Mouse (Mus musculus) ovary, postnatal 14 days (tissue): Measurements from ENCODE around the gene Cldn20.

Experiments used
- DNase-seq: peaks from one replicate; pipeline ENCODE4 v3.0.0; 2022; ENCODE audit warnings: low spot score

Gene Cldn20

DNA sequence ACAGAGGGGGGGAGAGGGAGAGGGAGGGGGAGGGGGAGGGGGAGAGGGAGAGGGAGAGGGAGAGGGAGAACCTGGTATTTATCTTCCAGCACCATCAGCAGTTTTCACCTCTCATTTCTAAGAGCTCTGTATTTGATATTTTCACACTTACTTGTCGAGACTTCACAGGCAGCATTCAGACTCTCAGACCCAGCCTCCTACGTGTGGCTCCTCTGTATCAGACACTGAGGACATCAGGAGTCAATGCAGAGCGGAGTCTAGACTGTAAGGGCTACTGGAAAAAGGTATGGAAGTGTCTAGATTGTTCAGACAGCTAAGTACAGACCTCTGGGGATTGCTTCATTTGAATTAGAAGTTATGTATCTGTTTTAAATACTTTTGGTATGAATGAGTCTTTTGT, 2.8 kb upstream of the Cldn20 start:
- DNase-seq: no peak

DNA sequence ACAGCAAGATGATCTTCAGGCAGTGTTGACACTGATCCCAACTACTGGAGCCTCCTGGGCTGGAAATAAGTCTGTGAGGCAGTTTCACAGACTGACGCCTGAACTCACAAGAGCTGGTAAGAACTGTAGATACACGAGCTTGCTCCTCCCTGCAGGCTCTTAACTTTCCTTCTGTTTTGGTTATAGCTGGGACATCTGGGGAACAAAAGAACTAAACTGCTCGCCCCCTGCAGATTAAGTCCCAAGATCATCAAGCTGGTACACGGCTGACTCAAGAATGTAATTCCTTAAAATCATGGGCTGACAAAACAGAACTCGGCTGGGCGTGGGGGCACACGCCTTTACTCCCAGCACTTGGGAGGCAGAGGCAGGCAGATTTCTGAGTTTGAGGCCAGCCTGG, 1.8 kb upstream of the Cldn20 start:
- DNase-seq: no peak

DNA sequence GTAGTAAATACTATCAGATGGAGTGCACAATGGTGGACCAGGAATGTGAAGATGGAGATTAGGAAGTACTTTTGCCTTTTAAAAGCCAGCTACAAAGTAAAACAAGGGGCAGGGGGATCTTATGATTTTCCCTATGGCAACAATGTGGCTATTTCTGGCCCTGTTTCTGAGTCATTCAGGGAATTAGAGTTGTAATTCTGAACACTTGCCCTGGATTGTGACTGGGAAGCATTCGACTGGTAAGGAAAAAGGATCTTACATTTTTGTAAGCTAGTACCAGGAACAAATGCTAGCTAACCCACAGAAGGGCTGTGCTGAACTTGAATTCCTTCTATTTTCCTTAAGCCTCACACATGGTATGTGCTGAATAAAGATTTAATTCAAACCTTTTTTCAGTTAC, 713 bp upstream of the Cldn20 start:
- DNase-seq: no peak

DNA sequence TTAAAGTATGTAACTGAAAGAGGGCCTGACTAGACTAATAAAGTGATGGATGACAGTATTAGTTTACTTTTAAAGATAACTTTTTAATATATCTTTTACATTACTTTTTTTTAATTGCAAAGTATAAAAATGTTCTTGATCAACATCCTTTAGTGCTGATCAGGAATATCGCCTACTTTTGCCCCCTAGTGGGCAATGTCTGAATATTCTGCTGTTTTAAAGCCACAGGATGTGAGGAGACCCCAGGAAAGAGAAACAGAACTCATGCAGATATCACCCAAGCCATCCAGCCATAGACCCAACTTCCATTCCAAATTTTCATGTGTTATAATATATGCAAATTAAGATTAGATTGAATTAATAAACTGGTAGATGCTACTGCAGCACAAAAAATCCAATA, 1.1 kb downstream of the Cldn20 start:
- DNase-seq: no peak

DNA sequence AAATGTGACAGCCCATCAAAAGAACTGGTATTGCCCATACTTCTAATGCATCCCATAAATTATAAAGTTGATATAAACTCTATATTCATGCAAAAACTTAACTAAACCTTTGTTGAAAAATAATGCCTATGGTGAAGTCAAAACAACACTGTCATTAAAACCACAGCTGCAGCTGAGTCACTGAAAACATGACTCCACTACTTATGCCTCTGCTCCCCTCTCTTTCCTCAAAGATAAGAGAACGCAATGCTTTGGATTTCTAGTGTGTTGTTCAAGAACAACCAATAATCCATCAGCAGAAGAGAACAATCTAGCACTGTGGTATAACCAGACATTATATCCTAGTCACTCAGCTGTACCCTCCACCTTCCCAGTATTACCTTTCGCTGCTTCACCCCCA, 8.0 kb downstream of the Cldn20 start:
- DNase-seq: no peak

DNA sequence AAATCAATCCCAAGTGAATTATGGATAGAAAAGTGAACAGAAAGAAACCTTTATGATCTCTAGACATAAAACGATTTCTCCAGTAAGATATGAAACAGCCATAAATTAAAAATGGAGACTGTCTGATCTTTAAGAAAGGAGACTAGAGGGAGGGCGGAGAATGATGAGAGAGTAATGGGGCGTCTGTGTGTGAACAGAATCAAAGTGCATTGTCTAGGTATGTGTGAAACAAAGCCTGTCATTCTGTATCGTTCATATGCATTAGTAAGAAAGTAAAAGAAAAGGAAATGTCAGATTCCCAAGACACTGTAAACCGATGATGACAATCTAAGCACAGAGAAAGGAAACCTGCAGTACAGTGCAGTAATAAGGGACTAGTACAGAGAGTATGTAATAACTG, 8.7 kb downstream of the Cldn20 start:
- no peak for DNase-seq

DNA sequence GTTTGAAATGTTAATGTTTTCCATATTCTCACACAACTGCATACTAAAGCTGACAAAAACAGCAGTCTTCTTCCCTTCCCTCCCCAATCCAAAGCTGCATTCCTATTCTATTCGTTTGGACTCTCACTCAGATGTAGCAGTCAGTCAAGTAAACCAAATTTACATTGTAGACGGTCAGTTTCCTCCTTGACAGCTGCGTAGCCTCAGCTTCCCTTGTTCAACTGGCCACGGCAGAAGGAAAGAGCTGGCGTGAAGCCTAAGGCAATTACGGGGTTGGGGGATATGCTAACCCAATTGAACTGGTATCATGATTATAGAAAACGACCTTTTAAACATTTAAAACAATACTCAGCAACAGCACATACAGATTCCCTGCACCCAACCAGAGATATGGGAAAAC, 15.4 kb downstream of the Cldn20 start:
- no peak for DNase-seq

DNA sequence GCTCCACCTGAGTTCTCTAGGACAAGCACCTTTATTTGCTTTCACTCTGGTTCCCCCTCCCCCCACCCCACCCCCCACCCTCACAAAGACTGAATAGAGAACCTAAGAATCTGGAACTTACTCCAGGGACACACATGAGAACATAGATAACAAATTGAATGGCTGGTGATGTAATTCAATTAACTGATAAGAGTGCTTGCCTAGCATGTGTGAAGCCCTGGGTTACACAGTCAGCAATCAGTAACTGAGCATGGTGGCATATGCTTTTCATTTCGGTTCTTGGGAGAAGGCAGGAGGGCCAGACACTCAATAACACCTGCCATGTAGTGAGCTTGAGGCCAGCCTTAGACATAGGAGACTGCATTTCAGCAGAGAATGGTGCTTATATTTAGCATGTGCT, 23.9 kb downstream of the Cldn20 start:
- no peak for DNase-seq

DNA sequence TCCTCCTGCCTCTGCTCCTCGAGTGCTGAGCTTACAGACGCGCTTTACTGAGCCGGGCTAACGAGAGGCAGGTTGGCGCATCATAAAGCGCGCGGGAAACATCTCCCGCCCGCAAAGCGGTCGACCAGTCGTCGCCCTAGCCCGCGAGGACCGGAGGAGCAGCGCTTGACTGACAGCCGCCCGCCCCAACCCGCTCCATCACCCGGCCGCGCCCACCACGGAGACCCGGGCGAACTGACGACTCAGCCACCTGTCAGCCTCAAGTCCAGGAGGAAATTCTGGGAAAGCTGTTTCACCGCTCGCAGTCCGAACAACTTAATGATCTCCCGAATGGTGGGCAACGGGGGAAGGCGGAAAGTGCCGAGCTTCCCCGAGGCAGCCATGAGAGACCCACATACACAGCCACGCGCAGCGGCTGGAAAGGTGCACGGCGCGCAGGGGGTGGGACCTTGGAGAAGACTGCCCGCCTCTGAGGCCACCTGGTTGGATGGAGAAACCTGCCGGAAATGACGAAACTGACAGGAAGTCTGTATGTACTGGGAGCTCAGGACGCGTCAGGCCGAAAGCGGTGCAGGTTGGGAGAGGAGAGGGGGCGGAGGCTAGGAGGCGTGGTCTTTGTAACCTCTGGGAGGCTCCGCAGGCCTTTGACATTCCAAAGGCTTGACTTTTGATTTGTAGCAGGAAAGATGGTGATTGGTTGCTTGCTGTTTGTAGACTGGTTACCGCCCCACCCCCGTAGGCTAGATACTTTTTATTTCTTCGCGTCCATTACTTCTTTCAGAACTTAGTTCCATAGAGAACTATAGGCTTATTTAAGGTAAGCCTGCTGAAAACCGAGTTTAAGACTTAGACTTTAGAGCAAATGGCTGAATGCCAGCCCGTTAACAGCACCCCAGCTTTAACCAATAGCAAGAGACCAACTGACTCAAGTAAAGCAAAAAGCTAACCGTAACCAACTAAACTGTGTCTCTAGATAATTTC, 25.3 kb downstream of the Cldn20 start, which contains the start of gene Tfb1m:
TSS of gene Tfb1m (minus strand) at position 451 of the 981 bp plus-strand sequence.
- DNase-seq: peak; percentile 93

DNA sequence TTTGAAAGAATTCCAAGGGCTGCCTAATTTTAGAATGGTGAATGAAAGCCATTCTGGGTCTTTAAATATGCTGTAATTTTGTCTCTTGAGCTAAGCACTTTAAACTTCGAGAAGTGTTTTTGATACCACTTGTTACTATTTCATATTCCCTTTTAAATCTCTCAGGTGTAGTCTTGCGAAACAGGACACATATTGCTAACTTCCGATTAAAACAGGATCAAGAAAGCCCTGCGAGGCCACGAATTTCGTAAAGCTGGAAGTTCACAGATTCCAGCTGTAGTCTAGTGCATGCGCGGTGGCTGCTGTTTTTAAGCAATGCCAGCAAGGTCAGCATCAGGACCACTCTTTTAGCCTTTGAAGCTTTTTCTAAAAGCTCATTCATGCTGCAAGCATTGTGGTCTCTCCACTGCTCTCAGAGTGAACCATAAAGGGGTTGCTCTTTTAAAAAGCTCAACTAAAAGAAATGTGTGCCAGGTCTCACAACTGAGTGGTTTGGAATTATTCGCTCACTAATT, 26.1 kb downstream of the Cldn20 start:
- no peak for DNase-seq

DNA sequence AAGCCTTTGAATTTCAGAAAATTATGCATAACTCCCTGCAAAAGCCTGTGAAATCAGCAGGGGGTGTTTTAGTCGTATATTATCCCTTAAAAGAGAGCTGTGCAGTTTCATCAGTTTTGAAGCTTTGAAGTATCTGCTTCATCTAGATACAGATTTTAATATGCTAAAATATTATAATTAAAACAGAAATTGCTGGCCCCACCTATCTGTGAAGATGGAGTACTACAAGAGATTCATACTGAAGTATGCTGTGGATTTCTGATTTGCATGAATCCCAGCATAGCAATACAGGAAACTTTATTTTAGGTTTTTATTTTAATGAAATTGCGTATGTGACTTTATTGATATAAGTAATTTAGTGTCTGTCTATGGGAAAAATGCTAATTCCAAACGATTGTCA, 28.2 kb downstream of the Cldn20 start:
- DNase-seq: no peak

DNA sequence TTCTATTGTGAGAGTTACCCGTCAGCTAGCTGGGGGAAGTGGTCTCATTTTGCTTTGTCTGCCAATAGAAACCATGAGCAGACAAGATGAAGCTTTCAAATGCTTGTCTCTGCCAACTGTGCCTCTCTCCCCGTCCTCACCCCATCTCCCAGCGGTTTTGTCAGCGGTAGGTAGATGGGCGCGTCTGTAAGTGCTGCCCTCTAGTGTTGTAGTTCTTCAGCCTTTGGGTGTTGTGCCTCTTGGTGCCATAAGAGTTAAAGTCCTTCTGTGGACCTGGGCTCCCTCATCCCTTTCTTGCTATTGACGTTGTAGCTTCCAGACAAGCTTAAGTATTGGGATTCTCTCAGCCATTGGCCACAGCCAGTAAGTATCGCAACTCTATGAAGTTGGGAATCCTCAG, 30.1 kb downstream of the Cldn20 start:
- DNase-seq: no peak

DNA sequence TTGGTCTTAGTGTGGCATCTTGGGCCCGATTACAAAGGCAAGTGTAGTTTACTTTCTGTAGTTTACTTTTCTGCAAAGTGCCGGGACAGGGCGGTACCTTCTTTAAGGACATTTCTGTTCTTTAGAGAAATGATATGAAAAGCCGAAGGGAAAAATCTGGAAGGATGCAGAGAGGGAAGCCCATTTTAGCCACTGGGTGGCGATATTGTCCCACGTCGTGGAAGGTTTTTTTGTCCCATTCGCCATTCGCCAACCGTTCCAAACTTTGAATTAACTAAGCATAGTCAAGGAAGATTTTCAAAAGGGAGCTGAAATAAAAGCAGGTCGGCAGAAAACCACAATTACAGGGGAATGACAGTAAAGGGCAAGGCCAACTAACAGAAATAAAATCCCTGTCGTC, 38.5 kb downstream of the Cldn20 start:
- DNase-seq: peak; percentile 73
